Mouse (Mus musculus): ENCODE data around the gene Mast3. TPM values are rescaled to one million over a fixed set of nuclear protein-coding genes. Genes with fewer than 3 reads are reported as not detected.

Mast3 gene
- 24.2 and 38.6 TPM in 2 replicates for polyA plus RNA-seq (2012; rRNA removed)

DNA sequence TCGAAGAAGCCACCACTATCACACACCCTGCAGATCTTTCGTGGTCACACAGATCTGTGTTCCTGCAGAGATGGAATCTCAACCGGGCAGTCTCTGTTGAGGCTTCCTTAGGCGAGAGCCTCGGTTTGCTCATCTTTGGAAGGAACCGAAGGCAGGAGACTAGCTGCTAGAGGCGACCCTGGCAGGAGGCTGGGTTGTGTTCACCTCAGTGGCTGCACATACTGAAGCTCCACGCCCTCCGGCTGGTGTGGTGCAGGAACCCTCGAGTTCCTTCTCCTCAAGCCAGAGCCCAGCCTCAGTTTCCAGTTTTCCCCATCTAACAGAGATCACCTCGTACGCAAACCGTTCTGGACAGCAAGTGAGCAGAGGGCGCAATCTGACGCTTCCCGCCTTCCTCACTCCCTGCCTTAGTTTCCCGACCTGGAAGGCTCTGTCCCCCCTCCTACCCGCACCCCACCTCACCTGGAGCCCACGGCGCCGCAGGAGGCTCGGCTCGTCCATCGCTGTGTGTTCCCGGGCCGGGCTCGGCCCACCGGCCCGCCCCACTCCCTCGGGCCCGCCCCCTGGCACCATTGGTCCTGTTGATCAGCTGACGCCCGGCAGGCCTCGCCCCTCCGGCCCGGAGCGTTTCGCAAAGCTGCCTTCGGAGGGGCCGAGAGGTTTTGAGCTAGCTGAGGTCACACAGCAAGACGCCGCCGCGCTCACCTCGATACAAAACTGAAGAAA, at the start of gene Mast3:
Mast3 (minus strand) TSS at position 574 of the 726 bp plus-strand sequence.
- no peak for DNase-seq (ENCODE audit: low read depth, low spot score)
- WGBS, result 1% methylated on average over 45 of the region's 45 CpGs

DNA sequence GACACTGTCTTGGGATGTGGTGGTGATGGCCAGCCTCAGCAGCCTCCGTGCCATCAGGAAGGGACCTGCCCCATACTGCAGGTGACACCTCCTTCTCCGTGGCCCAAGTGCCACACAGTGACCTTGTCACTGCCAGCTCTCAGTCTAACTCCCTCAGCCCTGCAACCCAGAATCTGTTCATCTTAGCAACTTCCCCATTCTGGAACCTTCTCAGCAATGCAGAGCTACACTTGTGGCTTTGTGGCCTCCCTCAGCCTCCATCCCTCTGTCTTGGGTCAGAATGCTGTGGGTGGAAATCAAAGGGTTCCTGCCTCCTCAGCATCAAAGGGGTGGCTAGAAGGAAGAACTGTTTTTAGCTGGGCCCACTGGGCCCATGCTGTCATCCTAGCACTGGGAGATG, 49.0 kb upstream of the Mast3 start:
- 67% methylated on average over 2 of the region's 2 CpGs for WGBS

DNA sequence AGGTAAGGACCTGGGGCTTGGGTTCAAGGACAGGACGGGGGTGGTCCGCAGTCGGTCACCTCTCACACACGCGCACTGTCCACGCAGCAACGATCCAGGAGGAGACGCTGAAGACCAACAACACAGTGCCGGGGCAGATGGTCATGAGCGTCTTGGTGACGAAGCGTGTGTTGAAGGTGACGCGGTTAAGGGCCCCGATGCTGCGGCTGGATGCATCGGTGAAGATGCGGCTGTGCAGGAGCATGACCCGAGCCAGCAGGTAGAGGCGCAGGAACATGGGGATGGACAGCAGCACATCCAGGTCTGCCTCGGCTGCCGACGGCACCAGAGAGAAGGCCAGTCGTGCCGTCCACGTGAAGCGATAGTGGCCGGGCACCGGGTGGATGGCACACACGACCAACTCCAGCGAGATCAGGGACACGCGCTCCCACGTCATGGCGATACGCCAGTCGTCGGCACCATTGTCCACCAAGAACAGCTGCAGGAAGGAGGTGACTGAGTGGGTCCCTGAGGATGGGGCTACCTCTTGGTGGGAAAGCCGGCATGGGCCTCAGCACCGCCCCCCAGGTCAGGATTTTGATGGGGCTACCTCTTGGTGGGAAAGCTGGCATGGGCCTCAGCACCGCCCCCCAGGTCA, 47.9 kb upstream of the Mast3 start:
- no peak for DNase-seq (ENCODE audit: low read depth, low spot score)
- 88% methylated on average over 41 of the region's 41 CpGs for WGBS

More for the DNA sequence above, 49.0 kb upstream of the Mast3 start:
- DNase-seq (ENCODE audit: low read depth, low spot score), result no peak

DNA sequence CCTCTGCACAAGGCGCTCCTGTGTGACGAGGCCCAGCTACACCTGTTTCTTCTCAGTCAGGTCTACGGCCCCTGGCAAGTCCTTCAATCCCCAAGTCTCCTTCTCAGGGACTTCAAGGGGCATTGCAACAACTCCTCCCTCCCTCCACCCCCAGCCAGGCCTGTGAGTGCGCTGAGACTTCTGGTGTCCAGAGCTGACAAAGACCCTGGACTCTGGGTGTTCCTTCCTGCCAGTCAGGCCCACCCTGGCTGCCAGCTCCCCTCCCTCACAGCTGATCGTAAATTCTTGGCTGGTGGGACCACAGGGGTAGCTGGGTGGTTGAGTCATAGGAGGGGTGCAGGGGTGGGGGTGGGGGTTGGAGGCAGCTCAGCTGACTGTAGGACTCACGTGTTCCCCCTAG, 47.0 kb upstream of the Mast3 start:
- WGBS, result 58% methylated on average over 6 of the region's 6 CpGs
- DNase-seq (ENCODE audit: low read depth, low spot score), result no peak

DNA sequence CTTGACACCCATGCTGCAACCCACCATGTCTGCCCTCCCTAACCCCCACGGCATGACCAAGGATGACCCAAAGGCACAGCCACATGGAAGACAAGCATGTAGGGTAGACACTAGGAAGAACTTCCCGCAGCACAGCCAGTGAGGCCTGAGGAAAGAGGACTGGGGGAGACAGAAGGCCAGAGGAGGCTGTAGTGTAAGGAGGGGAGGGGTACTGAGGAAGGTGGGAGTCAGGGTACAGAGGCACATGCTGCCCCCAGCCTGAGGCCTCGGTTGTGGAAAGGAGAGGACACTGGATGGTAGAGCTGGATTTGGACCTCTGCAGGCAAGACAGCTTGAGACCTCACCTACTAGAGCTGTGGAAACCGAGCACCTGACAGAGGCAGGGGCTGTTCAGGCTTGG, 46.1 kb upstream of the Mast3 start:
- 91% methylated on average over 4 of the region's 4 CpGs for WGBS
- no peak for DNase-seq (ENCODE audit: low read depth, low spot score)

DNA sequence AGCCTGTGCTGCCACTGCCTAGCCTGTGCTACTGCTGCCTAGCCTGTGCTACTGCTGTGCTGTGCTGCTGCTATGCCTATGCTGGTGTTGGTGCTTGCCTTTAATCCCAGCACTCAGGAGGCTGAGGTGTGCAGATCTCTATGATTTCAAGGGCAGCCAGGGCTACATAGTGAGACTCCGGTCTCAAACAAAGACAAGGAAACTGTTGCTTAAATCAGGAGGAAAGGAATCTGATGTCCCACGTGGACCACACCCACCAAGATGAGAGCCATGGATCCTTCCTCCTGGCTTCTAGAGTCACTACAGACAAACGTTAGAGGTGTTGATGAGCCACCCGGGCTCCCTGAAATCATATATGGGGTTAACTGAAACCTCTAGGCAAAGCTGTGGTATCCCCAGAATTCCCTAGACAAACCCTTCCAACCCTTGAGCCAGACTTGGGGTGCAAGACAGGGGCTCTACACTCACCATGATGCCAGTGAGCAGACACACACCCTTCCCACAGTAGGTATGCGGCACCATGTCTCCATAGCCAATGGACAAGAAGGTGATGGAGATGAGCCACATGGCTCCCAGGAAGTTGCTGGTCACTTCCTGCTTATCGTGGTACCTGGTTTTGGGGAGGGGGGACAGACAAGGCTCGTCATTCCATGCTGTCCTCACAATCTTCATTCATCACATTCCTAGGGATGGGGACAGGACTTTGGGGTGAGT, 45.4 kb upstream of the Mast3 start:
- 62% methylated on average over 7 of the region's 7 CpGs for WGBS

DNA sequence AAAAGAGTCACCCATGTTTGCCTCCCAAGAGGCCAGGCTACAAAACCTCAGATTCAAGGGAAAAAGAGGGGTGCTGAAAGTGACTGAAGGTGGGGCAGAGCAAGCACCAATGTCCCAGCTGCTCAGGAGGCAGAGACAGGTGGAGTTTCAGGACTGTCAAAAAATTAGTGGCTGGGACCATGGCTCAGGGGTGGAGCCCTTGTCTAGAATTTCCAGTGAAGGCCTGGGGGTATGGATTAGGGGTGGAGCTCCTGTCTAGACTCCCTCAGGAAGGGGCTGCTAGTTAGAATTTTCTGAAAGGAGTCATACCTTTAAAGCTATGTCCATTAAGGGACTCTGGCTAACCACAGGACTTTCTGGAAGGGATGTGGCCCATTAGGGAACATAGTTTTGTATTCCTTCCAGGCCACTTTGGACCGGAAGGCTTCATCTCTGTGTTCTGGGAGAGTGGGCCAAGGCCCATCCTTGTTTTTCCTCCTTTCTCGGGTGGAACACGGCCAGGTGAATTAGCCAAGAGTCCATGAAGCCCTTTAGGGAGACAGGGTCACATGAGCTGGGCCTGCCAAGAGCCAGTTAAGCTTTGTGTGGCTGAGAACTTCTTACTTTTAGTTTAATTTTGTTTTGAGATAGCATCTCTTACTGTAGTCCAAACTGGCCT, 44.6 kb upstream of the Mast3 start:
- 61% methylated on average over 3 of the region's 3 CpGs for WGBS
- DNase-seq (ENCODE audit: low read depth, low spot score), result no peak

More for the DNA sequence above, 45.4 kb upstream of the Mast3 start:
- no peak for DNase-seq (ENCODE audit: low read depth, low spot score)

DNA sequence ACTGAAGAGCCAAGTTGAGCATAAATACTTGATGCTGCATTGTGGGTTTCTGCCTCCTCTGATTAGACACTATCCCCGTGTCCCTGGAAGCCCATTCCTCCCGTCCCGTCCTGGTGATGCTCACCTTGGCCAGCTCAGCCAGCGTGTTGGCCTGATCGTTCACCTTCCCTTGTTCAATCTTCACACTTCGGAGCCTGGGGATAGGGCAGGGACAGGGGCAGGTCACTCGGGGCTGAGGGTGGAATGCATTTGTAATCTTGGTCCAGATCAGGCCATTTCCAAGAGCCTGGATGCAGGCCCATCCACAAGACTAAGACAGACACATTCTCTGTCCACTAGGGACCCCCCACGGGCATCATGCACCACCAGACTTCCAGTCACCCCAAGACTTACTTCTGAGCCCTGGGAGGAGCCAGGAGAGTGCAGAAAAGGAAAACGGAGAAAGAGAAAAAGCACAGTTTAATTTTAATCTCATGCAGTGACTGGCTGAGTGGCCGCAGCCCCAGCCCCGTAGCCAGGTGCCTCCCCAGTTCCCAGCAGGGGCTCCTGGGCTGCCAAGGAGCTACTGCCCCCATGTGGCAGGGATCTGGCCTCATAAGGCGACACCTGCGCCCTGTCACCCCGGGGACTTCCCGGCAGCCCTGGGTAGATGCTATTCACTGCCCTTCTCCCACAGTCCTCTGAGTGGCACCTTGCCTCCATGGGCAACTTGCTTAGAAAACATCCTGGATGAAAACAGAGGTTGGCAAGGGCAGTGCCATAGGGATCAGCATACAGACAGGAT, 41.7 kb upstream of the Mast3 start:
- no peak for DNase-seq (ENCODE audit: low read depth, low spot score)
- 45% methylated on average over 15 of the region's 15 CpGs for WGBS

DNA sequence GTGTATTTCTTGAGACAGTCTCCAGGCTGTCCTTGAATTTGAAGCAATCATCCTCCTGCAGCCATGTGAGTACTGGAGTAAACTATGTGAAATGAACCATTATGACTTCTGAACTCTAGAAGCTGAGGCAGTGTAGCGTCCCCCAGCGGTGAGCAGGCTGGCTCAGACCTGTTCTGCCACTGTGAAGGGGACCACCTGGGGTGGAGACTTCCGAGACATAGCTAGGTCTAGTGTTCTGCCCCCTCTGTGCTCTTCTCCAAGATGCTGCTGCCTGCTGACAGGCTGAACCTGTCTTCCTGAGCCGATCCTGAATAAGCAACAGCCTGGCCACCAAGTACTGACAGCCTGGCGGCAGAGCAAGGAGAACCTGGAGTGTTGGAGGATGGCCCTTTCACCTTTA, 40.3 kb upstream of the Mast3 start:
- no peak for DNase-seq (ENCODE audit: low read depth, low spot score)
- 50% methylated on average over 5 of the region's 5 CpGs for whole genome bisulfite sequencing

DNA sequence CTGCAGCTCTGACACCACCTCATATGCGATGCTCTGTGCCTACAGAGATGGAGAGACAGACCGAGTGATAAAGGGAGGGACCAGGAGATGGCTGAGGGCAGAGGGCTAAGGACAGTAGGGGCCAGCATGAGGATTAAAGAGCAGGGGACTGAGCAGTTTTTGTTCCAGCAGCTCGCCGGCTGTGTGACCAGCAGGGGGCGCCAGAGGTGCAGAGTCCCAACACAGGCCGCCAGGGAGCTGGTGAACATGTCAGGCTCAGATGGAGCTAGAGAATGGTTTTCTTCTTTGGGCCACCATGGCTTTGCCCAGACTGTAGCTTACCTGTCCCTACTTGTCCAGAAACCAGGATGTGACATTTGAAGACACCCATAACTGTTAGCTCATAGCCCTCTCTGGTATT, 39.7 kb upstream of the Mast3 start:
- WGBS, result 4% methylated on average over 6 of the region's 6 CpGs
- DNase-seq (ENCODE audit: low read depth, low spot score), result no peak

DNA sequence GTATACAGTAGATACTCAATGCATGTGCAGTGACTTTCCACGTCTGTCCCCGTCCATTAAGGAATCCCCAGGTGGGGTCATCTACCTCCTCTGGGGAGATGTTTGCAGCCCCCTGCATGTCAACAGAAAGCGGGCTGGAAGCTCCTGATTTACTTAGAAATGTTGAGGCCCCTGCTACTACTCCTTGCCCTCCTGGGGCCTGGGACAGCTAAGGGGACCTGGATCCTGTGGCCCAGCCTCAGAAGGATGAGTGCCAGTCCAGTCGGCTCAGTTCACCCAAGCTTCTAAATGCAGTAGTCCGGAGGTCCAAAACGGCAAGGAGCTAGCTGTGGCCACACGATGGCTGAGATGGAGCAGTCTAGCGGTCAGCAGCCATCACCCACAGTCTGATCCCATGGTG, 39.1 kb upstream of the Mast3 start:
- no peak for DNase-seq (ENCODE audit: low read depth, low spot score)
- WGBS, result 91% methylated on average over 8 of the region's 8 CpGs

DNA sequence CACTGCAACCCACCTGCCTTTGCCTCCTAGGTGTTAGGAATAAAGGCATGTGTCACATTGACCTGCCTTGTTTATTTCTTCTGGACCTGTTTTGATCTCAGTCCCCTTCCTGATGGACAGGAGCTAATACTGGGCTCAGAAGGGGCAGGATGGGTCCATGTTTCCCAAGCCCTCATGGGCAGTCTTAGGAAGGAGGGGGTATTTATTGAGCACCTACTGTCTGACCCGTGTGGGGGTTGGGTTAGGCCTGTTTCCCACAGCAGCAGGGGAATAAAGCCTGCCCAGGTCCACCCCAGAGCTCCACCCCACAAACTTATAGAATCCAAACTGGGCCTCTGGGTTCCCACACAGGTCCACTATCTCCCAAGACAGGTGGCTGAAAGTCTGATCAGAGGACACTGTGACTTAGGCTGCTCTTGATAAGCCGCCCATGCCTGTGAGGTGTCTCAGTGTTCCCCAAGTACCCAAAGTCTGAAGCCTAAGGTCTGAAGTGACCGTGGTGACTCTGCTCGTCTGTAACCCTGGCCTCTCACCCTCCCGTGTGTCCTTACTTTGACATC, 38.4 kb upstream of the Mast3 start:
- no peak for DNase-seq (ENCODE audit: low read depth, low spot score)
- WGBS, result 90% methylated on average over 5 of the region's 5 CpGs

DNA sequence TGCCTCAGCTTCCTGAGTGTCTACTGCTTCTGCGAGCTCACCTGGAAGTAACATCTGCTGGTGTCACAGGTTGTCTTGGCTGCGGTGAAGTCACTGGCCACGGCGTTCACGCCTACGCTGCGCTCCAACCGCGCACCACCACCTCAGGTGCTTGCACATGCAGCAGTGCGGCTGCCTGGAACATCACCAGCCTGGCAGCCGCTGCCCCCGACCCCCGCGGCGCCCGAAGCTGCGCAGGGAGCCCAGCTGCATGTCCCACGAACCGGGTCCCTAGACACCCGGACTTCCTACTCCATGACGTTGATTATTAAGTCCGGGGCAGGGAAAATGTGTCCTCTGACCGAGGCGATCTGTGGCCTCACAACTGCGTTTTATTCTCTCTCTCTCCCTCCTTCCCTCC, 37.6 kb upstream of the Mast3 start:
- 86% methylated on average over 25 of the region's 25 CpGs for WGBS
- no peak for DNase-seq (ENCODE audit: low read depth, low spot score)

DNA sequence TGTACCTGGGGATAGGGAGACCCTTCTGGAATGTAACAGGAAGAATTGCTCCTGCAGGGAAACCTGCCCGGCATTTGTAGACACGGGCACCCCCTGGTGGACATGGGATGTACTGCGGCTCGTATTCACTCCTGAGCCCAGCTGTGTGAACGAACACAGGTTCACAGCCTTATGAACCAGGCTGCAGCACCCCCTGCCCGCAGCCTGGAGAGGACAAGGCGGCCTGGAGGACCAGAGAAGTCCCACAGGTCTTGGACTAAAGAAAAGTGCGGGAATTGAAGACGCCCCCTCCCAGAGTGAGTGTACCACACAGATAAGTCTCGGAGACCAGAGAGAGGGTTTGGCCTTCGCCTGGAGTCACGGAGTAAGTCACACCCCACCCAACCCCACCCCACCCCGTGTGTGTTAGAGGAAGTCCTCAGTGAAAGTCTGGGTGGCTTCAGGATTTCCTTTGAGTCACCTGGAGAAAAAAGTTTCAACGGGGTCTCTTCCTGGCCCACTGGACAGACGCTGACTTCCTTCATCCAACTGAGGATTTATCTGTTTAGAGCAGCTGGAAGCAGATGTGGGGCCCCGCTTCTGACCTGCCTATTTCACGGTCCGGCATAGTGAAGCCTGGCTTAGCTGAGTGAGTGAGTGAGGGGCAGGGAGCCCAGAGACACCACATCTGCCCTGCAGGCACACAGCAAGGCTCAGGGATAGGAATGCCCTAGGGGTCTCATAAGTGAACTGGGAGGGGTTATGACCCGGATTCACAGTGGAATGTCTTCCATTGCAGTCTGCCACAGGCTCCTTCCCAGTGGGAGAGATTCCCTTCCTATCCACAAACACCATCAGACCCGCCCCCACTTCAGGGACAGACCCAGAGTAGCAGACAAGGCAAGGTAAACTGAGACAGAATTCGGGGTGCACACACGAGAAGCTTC, 36.6 kb upstream of the Mast3 start:
- peak; percentile 82 for DNase-seq (ENCODE audit: low read depth, low spot score)
- 24% methylated on average over 22 of the region's 22 CpGs for WGBS

DNA sequence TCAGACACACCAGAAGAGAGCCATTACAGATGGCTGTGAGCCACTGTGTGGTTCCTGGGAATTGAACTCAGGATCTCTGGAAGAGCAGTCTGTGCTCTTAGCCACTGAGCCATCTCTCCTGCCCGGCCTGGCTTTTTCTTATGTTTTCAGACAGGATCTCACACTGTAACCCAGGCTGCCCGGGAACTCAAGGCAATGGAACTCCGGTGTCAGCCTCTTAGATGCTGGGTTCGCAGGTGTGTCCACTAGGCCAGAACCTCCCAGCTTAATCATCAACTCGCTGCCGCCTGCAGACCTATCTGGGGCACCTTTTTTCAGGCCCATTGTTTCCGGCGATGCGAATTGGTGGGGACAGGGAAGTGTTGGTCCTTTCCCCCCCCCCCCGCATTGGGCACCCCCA, 35.7 kb upstream of the Mast3 start:
- peak; percentile 68 for DNase-seq (ENCODE audit: low read depth, low spot score)
- WGBS, result 22% methylated on average over 10 of the region's 10 CpGs

DNA sequence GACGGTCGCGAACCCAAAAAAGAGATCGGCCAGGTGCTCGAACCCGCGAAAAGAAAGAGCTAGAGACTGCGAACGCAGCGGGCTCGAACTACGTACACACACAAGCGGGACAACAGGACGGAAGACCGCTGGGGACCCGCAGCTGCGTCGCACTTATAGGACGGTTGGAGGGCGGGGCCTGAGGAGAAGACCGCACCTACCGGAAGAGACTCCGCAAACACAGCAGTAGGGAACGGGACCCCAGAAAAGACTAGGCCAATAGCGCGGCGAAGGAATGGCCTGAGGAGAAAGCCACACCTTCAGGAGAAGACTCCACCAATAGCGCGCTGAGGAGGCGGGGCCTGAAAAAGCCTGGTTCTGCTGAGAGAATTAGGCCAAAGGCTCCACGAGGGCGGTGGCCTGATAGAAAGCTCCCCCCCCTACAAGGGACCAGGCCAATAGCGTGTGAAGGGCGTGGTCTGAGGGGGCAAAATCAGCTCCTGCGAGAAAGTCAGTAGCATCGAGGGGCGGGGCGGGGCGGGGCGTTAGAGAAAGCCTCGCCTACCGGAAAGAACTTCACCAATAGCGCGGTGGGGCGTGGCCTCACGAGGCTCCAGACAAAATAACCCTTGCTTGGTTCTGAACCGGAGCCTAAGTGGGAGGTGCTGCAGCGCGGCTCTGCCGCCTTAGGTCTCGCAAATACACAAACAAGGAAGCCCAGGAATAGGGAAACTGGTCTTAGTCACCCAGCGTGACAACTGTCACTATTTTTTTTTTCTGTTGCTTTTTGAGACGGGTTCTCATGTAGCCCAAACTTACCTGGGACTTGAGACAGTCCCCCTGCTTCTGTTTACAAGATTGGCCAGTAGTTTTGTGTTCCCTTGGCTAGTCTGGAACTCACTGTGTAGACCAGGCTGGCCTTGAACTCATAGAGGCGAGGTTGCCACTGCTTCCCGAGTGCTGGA, 34.8 kb upstream of the Mast3 start, which contains the start of gene Arrdc2:
Arrdc2 (minus strand) TSS at position 313 of the 944 bp plus-strand sequence.
- under 1% methylated on average over 55 of the region's 55 CpGs for WGBS
- peak; percentile 99 for DNase-seq (ENCODE audit: low read depth, low spot score)
